Mouse (Mus musculus) stomach, embryonic 14.5 days (tissue): ENCODE measurements around the gene Ubap2l. TPM values are rescaled to one million over a fixed set of nuclear protein-coding genes. Genes with fewer than 3 reads are reported as not detected.

Experiments
- ATAC-seq: fragments of 200-750 bp; cut with Nextera tagmentation; 2 replicates; pipeline ENCODE4 v1.8.0; 2017; ENCODE audit warnings: low read depth, moderate TSS enrichment; ENCODE audit not compliant: insufficient number of reproducible peaks, insufficient read depth, low FRiP score
- H3K27ac ChIP-seq: fragments of 300-500 bp; sonication (generic); 2 replicates; pipeline ENCODE4 v1.5.1; 2014; ENCODE audit warnings: mild to moderate bottlenecking, low read length, moderate library complexity, mixed read lengths
- H3K27me3 ChIP-seq: fragments of 300-500 bp; sonication (generic); 2 replicates; pipeline ENCODE4 v1.6.1; 2014; ENCODE audit warnings: low read length, control low read depth, mixed read lengths; ENCODE audit not compliant: control insufficient read depth, insufficient read depth
- H3K36me3 ChIP-seq: fragments of 300-500 bp; sonication (generic); 2 replicates; pipeline ENCODE4 v1.6.1; 2014; ENCODE audit warnings: mild to moderate bottlenecking, control low read depth, low read length, moderate library complexity, mixed read lengths; ENCODE audit not compliant: control insufficient read depth, insufficient read depth
- H3K4me1 ChIP-seq: fragments of 300-500 bp; sonication (generic); 2 replicates; pipeline ENCODE4 v1.6.1; 2014; ENCODE audit warnings: low read length, control low read depth, mixed read lengths; ENCODE audit not compliant: control insufficient read depth, insufficient read depth
- H3K4me2 ChIP-seq: fragments of 300-500 bp; sonication (generic); replicated peaks from 2 replicates; pipeline ENCODE4 v1.6.1; 2014; ENCODE audit warnings: low read depth, low read length, control low read depth
- H3K4me3 ChIP-seq: fragments of 300-500 bp; sonication (generic); 2 replicates; pipeline ENCODE4 v1.5.1; 2014; ENCODE audit warnings: low read depth, low read length, control low read depth
- H3K9ac ChIP-seq: fragments of 300-500 bp; sonication (generic); replicated peaks from 2 replicates; pipeline ENCODE4 v1.6.1; 2014; ENCODE audit warnings: low read depth, mild to moderate bottlenecking, control low read depth, low read length, moderate library complexity, mixed read lengths
- H3K9me3 ChIP-seq: fragments of 300-500 bp; sonication (generic); 2 replicates; pipeline ENCODE4 v1.6.1; 2016; ENCODE audit warnings: low read depth, low read length, control low read depth; ENCODE audit not compliant: control insufficient read depth
- WGBS: fragments of 180-500 bp; shearing (Covaris S2); extraction: QIAGEN DNeasy Blood & Tissue Kit; methylation state at CpG from one replicate; pipeline ENCODE4 v1.1.7; 2014; 5-methylcytosine and 5-hydroxymethylcytosine counted together
- polyA plus RNA-seq: library from polyadenylated mRNA; unstranded; fragments of >200 nt; fragmentation: Nextera tagmentation; extraction: Ambion mirVana; gene quantifications from 2 replicates; pipeline ENCODE4 v1.2.1, GENCODE M21; 2014

The Ubap2l gene
- polyA plus RNA-seq, 1 experiment from 2014 or later, result 258 TPM

DNA sequence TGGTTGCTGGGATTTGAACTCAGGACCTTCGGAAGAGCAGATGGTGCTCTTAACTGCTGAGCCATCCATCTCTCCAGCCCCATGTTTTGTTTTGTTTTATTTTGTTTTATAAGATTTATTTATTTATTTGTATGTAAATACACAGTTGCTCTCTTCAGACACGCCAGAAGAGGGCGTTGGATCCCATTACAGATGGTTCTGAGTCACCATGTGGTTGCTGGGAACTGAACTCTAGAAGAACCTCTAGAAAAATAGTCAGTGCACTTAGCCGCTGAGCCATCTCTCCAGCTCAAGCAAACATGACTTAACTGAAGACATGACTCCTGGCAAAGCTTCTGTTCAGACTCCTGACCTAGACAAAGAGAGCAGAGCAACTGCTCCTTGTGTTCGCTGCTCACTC, 70.0 kb downstream of the Ubap2l start:
- no peak overlapping the region for H3K27ac ChIP-seq
- ATAC-seq, result no peak
- no peaks in the 10 kb centered on the region for H3K27me3 ChIP-seq
- no peak overlapping the region for H3K4me2 ChIP-seq
- no peaks in the 10 kb centered on the region for H3K4me1 ChIP-seq
- H3K9ac ChIP-seq, result no peak overlapping the region
- H3K9me3 ChIP-seq, result no peaks in the 10 kb centered on the region
- no peaks in the 10 kb centered on the region for H3K36me3 ChIP-seq
- WGBS, result 74% methylated on average over 5 of the region's 5 CpGs
- H3K4me3 ChIP-seq, result no peak overlapping the region

DNA sequence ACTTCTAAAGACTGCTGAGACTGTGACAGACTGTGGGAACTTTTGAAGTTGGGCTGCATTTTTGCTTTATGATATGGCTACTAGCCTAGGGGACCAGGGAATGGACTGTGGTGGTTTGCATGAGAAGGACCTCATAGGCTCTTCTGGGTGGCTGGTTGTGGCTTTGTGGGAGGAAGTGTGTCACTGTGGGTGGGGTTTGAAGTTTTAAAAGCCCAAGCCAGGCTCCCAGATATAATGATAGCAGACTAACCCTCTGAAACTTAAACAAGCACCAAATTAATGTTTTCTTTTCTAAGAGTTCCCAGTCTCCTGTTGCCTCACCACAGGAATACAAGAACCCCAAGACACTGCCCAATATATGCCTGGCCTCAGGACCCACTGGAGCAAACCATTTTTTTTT, 75.6 kb downstream of the Ubap2l start:
- Histone ChIP-seq H3K27me3 (no peaks in the 10 kb centered on the region), H3K9ac (no peak overlapping the region), H3K9me3 (no peaks in the 10 kb centered on the region), H3K27ac (no peak overlapping the region), H3K4me1 (no peaks in the 10 kb centered on the region), H3K4me3 (no peak overlapping the region), H3K4me2 (no peak overlapping the region), H3K36me3 (no peaks in the 10 kb centered on the region)
- ATAC-seq, result no peak

DNA sequence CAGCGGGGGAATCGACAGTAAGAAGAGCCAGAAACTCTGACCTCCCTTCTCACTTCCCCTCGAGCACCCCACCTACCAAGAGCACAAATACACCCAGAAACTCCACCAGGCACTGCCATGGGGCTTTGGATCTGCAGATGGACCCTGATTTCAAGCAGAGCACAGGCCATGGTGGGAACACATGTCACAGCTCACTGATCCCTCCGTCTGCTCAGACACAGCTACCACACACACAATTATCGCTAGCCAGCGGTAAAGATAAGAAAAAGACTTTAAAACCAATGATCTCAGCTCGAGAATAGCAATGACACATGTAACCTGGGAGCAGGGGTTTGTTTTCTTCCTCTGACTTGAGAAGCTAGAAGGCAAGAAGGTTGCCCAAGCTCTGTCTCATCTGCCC, 83.9 kb downstream of the Ubap2l start:
- WGBS, result 70% methylated on average over 7 of the region's 7 CpGs
- ATAC-seq, result no peak
- Histone ChIP-seq H3K9ac (no peak overlapping the region), H3K9me3 (no peaks in the 10 kb centered on the region), H3K4me2 (no peak overlapping the region), H3K36me3 (no peaks in the 10 kb centered on the region), H3K27ac (no peak overlapping the region), H3K4me3 (no peak overlapping the region), H3K27me3 (no peaks in the 10 kb centered on the region), H3K4me1 (peaks cover 6% of the 10 kb centered on the region; the same call in 1 of the 2 replicates)

DNA sequence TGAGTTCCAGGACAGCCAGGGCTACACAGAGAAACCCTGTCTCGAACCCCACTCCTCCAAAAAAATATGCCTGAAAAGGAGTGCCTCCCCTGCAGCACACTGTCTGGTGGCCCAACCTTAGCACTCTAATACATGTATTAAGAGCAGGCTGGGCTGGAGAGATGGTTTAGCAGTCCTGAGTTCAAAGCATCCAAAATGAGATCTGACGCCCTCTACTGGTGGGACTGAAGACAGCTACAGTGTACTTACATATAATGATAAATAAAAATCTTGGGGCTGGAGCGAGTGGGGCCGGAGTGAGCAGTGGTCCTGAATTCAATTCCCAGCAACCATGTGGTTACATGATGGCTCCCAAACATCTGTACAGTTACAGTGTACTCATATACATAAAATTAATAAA, 85.5 kb downstream of the Ubap2l start:
- Histone ChIP-seq H3K4me3 (no peak overlapping the region), H3K4me2 (no peak overlapping the region), H3K27ac (no peak overlapping the region), H3K4me1 (peaks cover 11% of the 10 kb centered on the region), H3K36me3 (no peaks in the 10 kb centered on the region), H3K9me3 (no peaks in the 10 kb centered on the region), H3K27me3 (no peaks in the 10 kb centered on the region), H3K9ac (no peak overlapping the region)
- no peak for ATAC-seq
- WGBS, result 69% methylated on average over 4 of the region's 4 CpGs

DNA sequence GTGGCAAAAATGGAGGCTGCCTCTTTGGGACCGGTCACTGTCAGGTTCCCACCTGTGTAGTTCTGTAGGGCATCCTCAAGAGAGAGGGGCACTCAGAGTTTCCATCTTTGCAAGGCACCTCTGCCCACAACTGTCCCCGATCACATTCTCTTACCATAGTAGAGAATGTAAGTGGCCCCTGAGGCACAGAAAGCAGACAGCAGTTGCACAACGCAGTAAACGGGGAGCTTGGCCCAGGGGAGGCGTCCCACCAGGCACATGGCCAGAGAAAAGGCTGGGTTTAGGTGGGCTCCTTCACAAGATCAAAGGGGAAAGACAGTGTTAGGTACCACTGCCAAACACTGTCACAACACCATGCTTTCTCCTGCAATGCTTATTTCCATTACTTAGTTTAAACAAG, 86.5 kb downstream of the Ubap2l start:
- no peaks in the 10 kb centered on the region for H3K36me3 ChIP-seq
- no peak overlapping the region for H3K27ac ChIP-seq
- ATAC-seq, result no peak
- no peak overlapping the region for H3K9ac ChIP-seq
- no peaks in the 10 kb centered on the region for H3K9me3 ChIP-seq
- WGBS, result 88% methylated on average over 5 of the region's 5 CpGs
- no peaks in the 10 kb centered on the region for H3K27me3 ChIP-seq
- H3K4me2 ChIP-seq, result no peak overlapping the region
- no peak overlapping the region for H3K4me3 ChIP-seq
- peaks cover 21% of the 10 kb centered on the region for H3K4me1 ChIP-seq

DNA sequence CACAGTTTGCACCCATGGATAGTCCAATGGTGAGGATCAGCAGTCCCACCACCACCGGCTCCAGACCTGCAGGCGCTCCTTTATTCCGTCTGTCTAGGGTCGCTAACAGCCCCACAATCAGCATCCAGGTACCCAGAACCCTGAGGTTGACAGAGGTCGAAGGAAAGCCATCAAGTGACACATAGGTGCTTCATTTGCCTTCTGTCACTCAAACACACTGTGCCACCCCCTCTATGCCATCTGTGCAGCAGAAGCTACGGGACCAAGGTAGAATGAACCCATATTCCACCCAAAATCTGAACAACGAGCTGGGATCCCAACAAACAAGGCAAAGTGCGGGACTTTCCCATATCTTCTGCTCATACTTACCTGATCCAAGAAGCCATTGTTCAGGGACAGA, 86.9 kb downstream of the Ubap2l start:
- no peaks in the 10 kb centered on the region for H3K36me3 ChIP-seq
- no peak for ATAC-seq
- no peak overlapping the region for H3K4me3 ChIP-seq
- WGBS, result 92% methylated on average over 8 of the region's 8 CpGs
- no peak overlapping the region for H3K27ac ChIP-seq
- H3K27me3 ChIP-seq, result no peaks in the 10 kb centered on the region
- peaks cover 23% of the 10 kb centered on the region for H3K4me1 ChIP-seq
- no peak overlapping the region for H3K4me2 ChIP-seq
- no peak overlapping the region for H3K9ac ChIP-seq
- H3K9me3 ChIP-seq, result no peaks in the 10 kb centered on the region

DNA sequence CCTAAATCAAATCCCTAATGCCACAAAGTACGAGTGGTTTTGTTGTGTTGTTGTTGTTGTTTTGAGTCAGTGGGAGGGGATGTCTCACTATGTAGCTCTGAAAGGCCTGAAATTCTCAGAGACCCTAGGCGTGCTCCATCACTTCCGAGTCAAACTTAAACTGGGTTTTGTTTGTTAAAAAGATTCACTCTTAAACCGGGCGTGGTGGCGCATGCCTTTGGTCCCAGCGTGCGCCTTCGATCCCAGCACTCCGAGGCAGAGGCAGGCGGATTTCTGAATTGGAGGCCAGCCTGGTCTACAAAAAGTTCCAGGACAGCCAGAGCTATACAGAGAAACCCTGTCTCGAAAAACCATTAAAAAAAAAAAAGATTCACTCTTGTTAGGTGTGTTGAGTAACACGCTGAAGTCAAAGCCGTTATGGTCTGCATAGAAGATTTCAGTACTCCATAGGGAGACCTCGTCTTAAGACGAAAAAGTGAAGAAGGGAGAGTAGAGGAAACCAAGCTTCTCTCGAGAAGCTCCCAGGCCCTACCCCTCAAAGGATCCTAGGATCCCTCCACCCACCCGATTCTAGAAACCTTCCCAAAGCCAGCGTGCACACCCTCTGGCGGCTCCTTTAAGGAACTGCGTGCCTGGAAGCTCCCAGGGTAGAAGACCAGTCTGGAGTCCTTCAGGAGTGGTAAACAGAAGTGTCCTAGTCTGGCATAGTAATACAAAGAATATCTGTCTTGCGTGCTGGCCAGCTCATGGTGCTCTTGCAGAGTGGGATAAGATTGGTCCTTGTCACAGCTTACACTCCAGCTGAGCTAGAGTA, 88.3 kb downstream of the Ubap2l start:
- Histone ChIP-seq H3K36me3 (no peaks in the 10 kb centered on the region; the same call in 1 of the 2 replicates), H3K9me3 (no peaks in the 10 kb centered on the region), H3K27me3 (no peaks in the 10 kb centered on the region), H3K4me3 (peak overlapping the region; percentile 86), H3K27ac (peak overlapping the region; percentile 94; the same call in 1 of the 2 replicates), H3K4me2 (peak overlapping the region; percentile 91), H3K4me1 (peaks cover 33% of the 10 kb centered on the region), H3K9ac (peak overlapping the region; percentile 89)
- WGBS, result 26% methylated on average over 22 of the region's 22 CpGs
- ATAC-seq, result 0 out of 2 replicates have a peak, but pooled peaks have one; percentile 5

DNA sequence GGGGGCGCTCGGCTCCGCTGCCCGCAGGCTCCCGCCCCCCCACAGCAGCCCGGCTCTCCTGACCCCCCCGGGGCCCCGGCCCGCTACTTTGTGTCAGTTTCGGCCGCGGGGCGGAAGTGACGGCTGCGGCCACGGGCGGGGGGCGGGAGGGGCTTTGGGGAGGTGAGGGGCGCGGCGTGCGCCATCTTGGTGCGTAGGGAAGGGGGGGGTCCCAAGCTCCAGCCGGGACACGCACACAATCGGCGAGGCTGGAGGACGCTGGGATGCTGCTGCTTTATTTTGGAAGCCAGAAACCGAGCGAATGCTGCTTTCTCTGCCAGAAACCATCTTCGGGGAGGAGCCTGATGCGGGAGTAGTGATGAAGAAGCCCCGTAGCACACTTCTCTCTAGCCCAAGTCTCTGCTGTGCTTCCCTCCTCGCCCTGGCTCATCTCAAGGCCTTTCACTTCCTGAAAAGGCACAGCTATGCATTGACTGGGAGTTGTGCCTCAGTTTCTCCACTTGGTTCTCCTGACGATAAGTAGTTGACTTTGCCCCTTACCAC, 89.1 kb downstream of the Ubap2l start, which contains the start of gene Atp8b2:
Gene Atp8b2 (minus strand): TSS at position 288 of the 543 bp plus-strand sequence.
- H3K4me1 ChIP-seq, result peaks cover 33% of the 10 kb centered on the region
- peak within 1 kb of the TSS; percentile 89 for H3K9ac ChIP-seq
- peak within 1 kb of the TSS; percentile 94 for H3K27ac ChIP-seq
- peak within 1 kb of the TSS; percentile 91 for H3K4me2 ChIP-seq
- H3K9me3 ChIP-seq, result no peaks in the 10 kb centered on the region
- ATAC-seq, result peak; percentile 51; the same call in 1 of the 2 replicates
- no peaks in the 10 kb centered on the region for H3K27me3 ChIP-seq
- H3K36me3 ChIP-seq, result peaks cover 3% of the 10 kb centered on the region; the same call in 1 of the 2 replicates
- peak within 1 kb of the TSS; percentile 86 for H3K4me3 ChIP-seq
- WGBS, result 1% methylated on average over 31 of the region's 35 CpGs
